Mouse (Mus musculus): ENCODE measurements around the gene Etnk1. TPM values are rescaled to one million over a fixed set of nuclear protein-coding genes. Genes with fewer than 3 reads are reported as not detected.

The Etnk1 gene
- 92.4 and 116 TPM in 2 replicates for total RNA-seq (2014; rRNA removed)
- polyA plus RNA-seq (2015; fragmentation: Nextera tagmentation; extraction: Ambion mirVana) = 14.1 and 24.8 TPM in 2 replicates

- peak within 1 kb of the TSS; percentile 80 for H3K9ac ChIP-seq
- H3K9me3 ChIP-seq (ENCODE audit: low read length) = no peaks in the 10 kb centered on the region
- peaks cover 16% of the 10 kb centered on the region for H3K4me1 ChIP-seq (ENCODE audit: insufficient read depth)
- H3K4me2 ChIP-seq (ENCODE audit: low read depth) = peak within 1 kb of the TSS; percentile 70
- 5% methylated on average over 79 of the region's 81 CpGs for WGBS
- ATAC-seq (peak; percentile 98), DNase-seq (peak; percentile 100)
- no peaks in the 10 kb centered on the region for H3K36me3 ChIP-seq (ENCODE audit: insufficient read depth)
- peak within 1 kb of the TSS; percentile 65 for H3K4me3 ChIP-seq (ENCODE audit: low read depth, low read length)
- TF ChIP-seq CTCF (IDR thresholded peaks at IDR 0.05; ENCODE audit: low read depth) = peak; percentile 56
- H3K27me3 ChIP-seq (ENCODE audit: insufficient read depth, low read length) = no peaks in the 10 kb centered on the region
- H3K27ac ChIP-seq (ENCODE audit: low read depth, low read length) = peak within 1 kb of the TSS; percentile 91
Measured at GRCm38 (mm10) chr6:143166452-143167357, at the start of gene Etnk1. Gene Etnk1 (plus strand): TSS chr6:143167221.

GRCm38 (mm10) chr6:143119325-143119724 lies 47.7 kb upstream of the Etnk1 start:
- Histone ChIP-seq H3K4me1 (ENCODE audit: insufficient read depth) (no peaks in the 10 kb centered on the region), H3K4me2 (ENCODE audit: low read depth) (no peak overlapping the region), H3K27me3 (ENCODE audit: insufficient read depth, low read length) (no peaks in the 10 kb centered on the region), H3K36me3 (ENCODE audit: insufficient read depth) (no peaks in the 10 kb centered on the region), H3K9me3 (ENCODE audit: low read length) (no peaks in the 10 kb centered on the region), H3K9ac (no peak overlapping the region), H3K4me3 (ENCODE audit: low read depth, low read length) (no peak overlapping the region), H3K27ac (ENCODE audit: low read depth, low read length) (no peak overlapping the region)
- no peak for ATAC-seq
- DNase-seq = no peak
- no peak for TF ChIP-seq CTCF (IDR thresholded peaks at IDR 0.05; ENCODE audit: low read depth)
- 96% methylated on average over 6 of the region's 6 CpGs for WGBS

DNA sequence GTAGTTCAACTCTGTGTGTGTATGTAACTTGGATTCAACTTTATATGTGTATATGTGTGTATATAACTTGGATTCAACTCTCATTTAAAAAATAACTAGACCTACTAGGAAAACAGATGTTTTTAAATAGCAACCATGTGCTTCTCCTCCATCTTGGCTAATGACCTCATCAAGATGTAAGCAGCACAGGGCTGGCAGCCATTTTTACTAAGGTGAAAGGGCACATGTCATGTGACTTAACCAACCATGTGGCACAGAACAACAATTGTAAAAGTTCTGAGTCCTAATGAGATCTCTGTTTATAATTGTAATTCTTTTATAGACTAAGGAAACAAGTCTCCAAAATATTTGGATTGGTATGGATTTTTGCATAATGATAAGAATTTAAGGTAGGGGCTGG lies 41.3 kb upstream of the Etnk1 start:
- Histone ChIP-seq H3K4me1 (ENCODE audit: insufficient read depth) (no peaks in the 10 kb centered on the region), H3K36me3 (ENCODE audit: insufficient read depth) (no peaks in the 10 kb centered on the region), H3K9me3 (ENCODE audit: low read length) (0 out of 2 replicates have a peak, but pooled peaks cover 5% of the 10 kb centered on the region), H3K4me2 (ENCODE audit: low read depth) (no peak overlapping the region), H3K27me3 (ENCODE audit: insufficient read depth, low read length) (no peaks in the 10 kb centered on the region), H3K27ac (ENCODE audit: low read depth, low read length) (no peak overlapping the region), H3K4me3 (ENCODE audit: low read depth, low read length) (no peak overlapping the region), H3K9ac (no peak overlapping the region)
- no peak for TF ChIP-seq CTCF (IDR thresholded peaks at IDR 0.05; ENCODE audit: low read depth)
- DNase-seq (no peak), ATAC-seq (no peak)

- H3K4me1 ChIP-seq (ENCODE audit: insufficient read depth) = no peaks in the 10 kb centered on the region
- WGBS = 90% methylated on average over 7 of the region's 7 CpGs
- H3K27ac ChIP-seq (ENCODE audit: low read depth, low read length) = no peak overlapping the region
- H3K4me2 ChIP-seq (ENCODE audit: low read depth) = no peak overlapping the region
- DNase-seq (no peak), ATAC-seq (no peak)
- H3K27me3 ChIP-seq (ENCODE audit: insufficient read depth, low read length) = no peaks in the 10 kb centered on the region
- no peaks in the 10 kb centered on the region for H3K36me3 ChIP-seq (ENCODE audit: insufficient read depth)
- no peak overlapping the region for H3K9ac ChIP-seq
- TF ChIP-seq CTCF (IDR thresholded peaks at IDR 0.05; ENCODE audit: low read depth) = no peak
- no peak overlapping the region for H3K4me3 ChIP-seq (ENCODE audit: low read depth, low read length)
- 0 out of 2 replicates have a peak, but pooled peaks cover 5% of the 10 kb centered on the region for H3K9me3 ChIP-seq (ENCODE audit: low read length)
Measured at GRCm38 (mm10) chr6:143129466-143129865, 37.6 kb upstream of the Etnk1 start.

GRCm38 (mm10) chr6:143129952-143130351 lies 37.1 kb upstream of the Etnk1 start:
- no peak for TF ChIP-seq CTCF (IDR thresholded peaks at IDR 0.05; ENCODE audit: low read depth)
- Histone ChIP-seq H3K27me3 (ENCODE audit: insufficient read depth, low read length) (no peaks in the 10 kb centered on the region), H3K9ac (no peak overlapping the region), H3K36me3 (ENCODE audit: insufficient read depth) (no peaks in the 10 kb centered on the region), H3K27ac (ENCODE audit: low read depth, low read length) (no peak overlapping the region), H3K4me1 (ENCODE audit: insufficient read depth) (no peaks in the 10 kb centered on the region), H3K9me3 (ENCODE audit: low read length) (0 out of 2 replicates have a peak, but pooled peaks cover 5% of the 10 kb centered on the region), H3K4me3 (ENCODE audit: low read depth, low read length) (no peak overlapping the region), H3K4me2 (ENCODE audit: low read depth) (no peak overlapping the region)
- DNase-seq = no peak
- WGBS = 77% methylated on average over 3 of the region's 3 CpGs
- no peak for ATAC-seq

- no peak for ATAC-seq
- Histone ChIP-seq H3K27ac (ENCODE audit: low read depth, low read length) (no peak overlapping the region), H3K36me3 (ENCODE audit: insufficient read depth) (no peaks in the 10 kb centered on the region), H3K27me3 (ENCODE audit: insufficient read depth, low read length) (no peaks in the 10 kb centered on the region), H3K4me1 (ENCODE audit: insufficient read depth) (no peaks in the 10 kb centered on the region), H3K9ac (no peak overlapping the region), H3K4me2 (ENCODE audit: low read depth) (no peak overlapping the region), H3K9me3 (ENCODE audit: low read length) (0 out of 2 replicates have a peak, but pooled peaks cover 5% of the 10 kb centered on the region), H3K4me3 (ENCODE audit: low read depth, low read length) (no peak overlapping the region)
- TF ChIP-seq CTCF (IDR thresholded peaks at IDR 0.05; ENCODE audit: low read depth) = no peak
- DNase-seq = no peak
- 87% methylated on average over 4 of the region's 4 CpGs for whole genome bisulfite sequencing
Measured at GRCm38 (mm10) chr6:143130411-143130810, 36.6 kb upstream of the Etnk1 start.

All from forebrain, postnatal 0 days (tissue).